Mouse (Mus musculus): Measurements from ENCODE around the gene Dab1. TPM values are rescaled to one million over a fixed set of nuclear protein-coding genes. Genes with fewer than 3 reads are reported as not detected.

Gene Dab1
- polyA plus RNA-seq, 1 experiment from 2014 or later: not detected

DNA sequence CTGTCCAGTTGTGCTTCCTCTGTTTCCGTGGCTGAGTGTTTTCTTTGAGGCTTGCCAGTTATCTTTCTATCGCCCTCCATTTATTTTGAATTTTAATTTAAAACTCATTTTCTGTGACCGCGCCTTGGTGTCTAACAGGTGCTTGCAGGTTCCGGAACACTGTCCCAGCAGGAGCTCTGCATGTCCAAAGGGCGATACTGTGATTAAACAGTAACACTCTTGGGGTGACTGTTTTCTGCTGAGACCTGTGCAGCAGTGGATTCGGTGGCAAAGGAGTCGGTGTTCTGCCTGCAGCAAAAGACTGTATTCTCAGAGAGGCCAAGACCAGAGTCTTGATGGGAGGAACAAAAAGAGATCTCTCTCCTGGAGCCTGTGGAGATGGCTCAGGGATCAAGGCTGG is 1006.2 kb downstream of the Dab1 start:
- 92% methylated on average over 8 of the region's 8 CpGs for WGBS (ENCODE audit: missing documents)

DNA sequence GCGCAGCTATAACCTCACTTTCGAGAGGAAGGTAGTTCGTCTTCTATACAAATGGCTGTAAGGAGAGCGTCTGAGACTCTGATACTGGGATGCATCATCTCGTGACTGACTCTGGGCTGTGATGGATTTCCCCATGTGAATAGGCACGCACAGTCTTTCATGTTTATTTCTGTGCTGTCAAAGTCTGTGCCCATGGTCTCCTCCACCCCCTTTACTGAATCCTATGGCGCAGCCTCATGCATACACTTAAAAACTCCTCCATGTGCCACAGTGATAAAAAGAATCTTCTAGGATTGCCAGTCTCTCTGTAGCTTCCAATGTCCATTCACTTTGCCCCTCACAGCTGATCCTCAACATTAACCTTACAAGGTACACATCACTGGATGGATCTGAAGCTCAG is 1009.5 kb downstream of the Dab1 start:
- H3K27ac ChIP-seq: no peak overlapping the region
- H3K79me2 ChIP-seq (ENCODE audit: inconsistent target): no peaks in the 10 kb centered on the region
- 94% methylated on average over 7 of the region's 7 CpGs for WGBS (ENCODE audit: missing documents)
- H3K36me3 ChIP-seq (ENCODE audit: inconsistent target): no peaks in the 10 kb centered on the region
- H3K4me3 ChIP-seq (ENCODE audit: inconsistent target): no peak overlapping the region

More for the DNA sequence above, 1006.2 kb downstream of the Dab1 start:
- Histone ChIP-seq H3K27ac (no peak overlapping the region), H3K4me3 (ENCODE audit: inconsistent target) (no peak overlapping the region), H3K36me3 (ENCODE audit: inconsistent target) (no peaks in the 10 kb centered on the region), H3K79me2 (ENCODE audit: inconsistent target) (no peaks in the 10 kb centered on the region)

DNA sequence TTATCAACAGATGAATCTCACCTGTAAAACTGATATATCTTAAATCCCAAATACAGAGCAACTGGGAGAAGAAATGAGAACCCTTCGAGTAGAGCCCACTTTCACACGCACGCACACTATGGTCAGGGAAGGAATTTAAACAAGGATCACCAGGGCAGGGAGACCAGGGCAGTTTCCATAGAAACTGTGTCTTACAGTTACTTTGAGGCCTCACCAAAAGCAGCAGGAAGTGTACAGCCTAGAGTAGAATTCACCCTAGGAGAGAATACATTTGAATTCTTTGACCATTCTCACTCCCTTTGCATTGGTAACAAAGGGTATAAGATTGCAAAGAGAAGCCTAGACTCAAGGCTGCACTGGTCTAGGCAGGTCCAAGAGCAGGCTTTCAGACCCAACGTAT is 1017.9 kb downstream of the Dab1 start:
- WGBS (ENCODE audit: missing documents): 92% methylated on average over 4 of the region's 4 CpGs
- no peaks in the 10 kb centered on the region for H3K36me3 ChIP-seq (ENCODE audit: inconsistent target)

DNA sequence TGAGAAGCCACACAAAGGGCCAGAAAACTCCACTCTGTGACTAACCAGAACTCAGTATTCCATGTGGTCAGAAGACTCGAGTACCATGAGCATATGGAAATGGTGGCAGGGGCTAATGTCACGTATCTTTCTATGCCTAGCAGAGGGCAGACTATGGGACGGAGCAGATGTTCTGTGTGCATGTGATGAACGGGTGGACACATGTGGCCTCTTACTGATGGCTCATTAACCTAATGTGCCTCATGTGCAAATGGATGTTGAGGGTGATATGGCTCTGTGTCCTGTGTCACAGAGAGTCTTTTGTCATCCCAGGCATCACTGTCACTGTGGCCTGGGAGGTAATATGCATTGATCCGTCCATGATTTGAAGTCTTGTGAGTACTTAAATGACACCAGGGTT is 1021.5 kb downstream of the Dab1 start:
- WGBS (ENCODE audit: missing documents): 90% methylated on average over 5 of the region's 5 CpGs
- no peaks in the 10 kb centered on the region for H3K79me2 ChIP-seq (ENCODE audit: inconsistent target)
- no peak overlapping the region for H3K27ac ChIP-seq
- H3K36me3 ChIP-seq (ENCODE audit: inconsistent target): no peaks in the 10 kb centered on the region
- H3K4me3 ChIP-seq (ENCODE audit: inconsistent target): no peak overlapping the region

More for the DNA sequence above, 1017.9 kb downstream of the Dab1 start:
- Histone ChIP-seq H3K4me3 (ENCODE audit: inconsistent target) (no peak overlapping the region), H3K79me2 (ENCODE audit: inconsistent target) (no peaks in the 10 kb centered on the region), H3K27ac (no peak overlapping the region)

GRCm38 (mm10) chr4:104642761-104643469 is 1023.8 kb downstream of the Dab1 start:
- Histone ChIP-seq H3K79me2 (ENCODE audit: inconsistent target) (no peaks in the 10 kb centered on the region), H3K27ac (no peak overlapping the region), H3K36me3 (ENCODE audit: inconsistent target) (no peaks in the 10 kb centered on the region), H3K4me3 (ENCODE audit: inconsistent target) (no peak overlapping the region)
- 92% methylated on average over 8 of the region's 8 CpGs for WGBS (ENCODE audit: missing documents)

- Histone ChIP-seq H3K27ac (no peak overlapping the region), H3K36me3 (ENCODE audit: inconsistent target) (no peaks in the 10 kb centered on the region), H3K79me2 (ENCODE audit: inconsistent target) (no peaks in the 10 kb centered on the region), H3K4me3 (ENCODE audit: inconsistent target) (no peak overlapping the region)
- 66% methylated on average over 5 of the region's 6 CpGs for WGBS (ENCODE audit: missing documents)
These were observed 1024.6 kb downstream of the Dab1 start for GRCm38 (mm10) chr4:104643534-104644356.

DNA sequence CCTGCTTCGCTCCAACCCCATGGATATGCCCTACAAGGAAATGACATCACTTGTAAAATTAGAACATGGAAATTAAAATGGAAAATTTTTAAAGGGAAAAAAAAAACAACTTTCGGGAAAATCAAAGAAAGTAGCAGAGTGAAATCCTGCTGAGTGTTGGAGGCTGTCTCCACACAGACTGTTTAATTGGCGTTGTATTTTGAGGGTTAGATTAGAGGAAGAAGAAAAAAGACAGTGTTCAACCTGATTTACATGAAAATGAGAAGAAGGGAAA is 1025.1 kb downstream of the Dab1 start:
- WGBS (ENCODE audit: missing documents): 95% methylated on average over 3 of the region's 3 CpGs
- Histone ChIP-seq H3K27ac (no peak overlapping the region), H3K36me3 (ENCODE audit: inconsistent target) (no peaks in the 10 kb centered on the region), H3K4me3 (ENCODE audit: inconsistent target) (no peak overlapping the region), H3K79me2 (ENCODE audit: inconsistent target) (no peaks in the 10 kb centered on the region)

DNA sequence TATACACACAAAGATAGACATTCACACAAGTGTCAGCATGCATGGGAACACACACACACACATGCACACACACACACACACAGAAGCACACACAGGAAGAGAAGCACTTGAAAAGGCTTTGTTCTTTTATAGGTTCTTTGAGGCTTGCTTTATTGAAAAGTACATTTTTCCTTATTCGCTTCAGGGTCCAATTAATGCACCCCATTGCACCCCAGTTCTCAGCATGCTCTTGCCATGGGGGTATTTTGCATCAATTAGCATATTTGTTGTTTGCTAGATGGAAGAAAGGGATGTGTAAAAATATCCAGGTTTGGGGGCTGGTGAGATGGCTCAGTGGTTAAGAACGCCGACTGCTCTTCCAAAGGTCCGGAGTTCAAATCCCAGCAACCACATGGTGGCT is 1025.7 kb downstream of the Dab1 start:
- Histone ChIP-seq H3K27ac (no peak overlapping the region), H3K36me3 (ENCODE audit: inconsistent target) (no peaks in the 10 kb centered on the region), H3K79me2 (ENCODE audit: inconsistent target) (no peaks in the 10 kb centered on the region), H3K4me3 (ENCODE audit: inconsistent target) (no peak overlapping the region)
- 94% methylated on average over 4 of the region's 4 CpGs for WGBS (ENCODE audit: missing documents)

DNA sequence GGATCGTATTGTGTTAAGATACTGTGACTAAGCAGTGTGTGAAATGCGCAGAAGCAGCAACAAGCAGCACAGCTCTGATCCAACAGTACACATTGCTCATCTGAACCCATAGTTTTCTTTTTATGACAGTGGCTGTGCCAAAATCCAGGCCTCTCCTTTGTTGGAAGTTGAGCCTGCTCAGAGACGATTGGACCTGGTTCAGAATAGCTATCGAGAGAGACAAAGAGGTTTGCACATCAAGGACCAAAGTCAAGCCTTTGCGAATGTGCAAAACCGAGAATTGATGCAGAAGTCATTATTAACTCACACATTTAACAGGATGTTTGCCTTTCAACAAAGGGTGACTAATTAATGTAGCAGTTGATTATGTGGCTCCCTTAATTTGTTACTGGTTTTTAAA is 1032.6 kb downstream of the Dab1 start:
- Histone ChIP-seq H3K36me3 (ENCODE audit: inconsistent target) (no peaks in the 10 kb centered on the region), H3K27ac (no peak overlapping the region)
- 85% methylated on average over 6 of the region's 6 CpGs for WGBS (ENCODE audit: missing documents)

GRCm38 (mm10) chr4:104656728-104657127 is 1037.6 kb downstream of the Dab1 start:
- H3K36me3 ChIP-seq (ENCODE audit: inconsistent target): no peaks in the 10 kb centered on the region
- no peaks in the 10 kb centered on the region for H3K79me2 ChIP-seq (ENCODE audit: inconsistent target)
- no peak overlapping the region for H3K27ac ChIP-seq
- 97% methylated on average over 7 of the region's 7 CpGs for WGBS (ENCODE audit: missing documents)
- no peak overlapping the region for H3K4me3 ChIP-seq (ENCODE audit: inconsistent target)

More for the DNA sequence above, 1032.6 kb downstream of the Dab1 start:
- Histone ChIP-seq H3K4me3 (ENCODE audit: inconsistent target) (no peak overlapping the region), H3K79me2 (ENCODE audit: inconsistent target) (no peaks in the 10 kb centered on the region)

DNA sequence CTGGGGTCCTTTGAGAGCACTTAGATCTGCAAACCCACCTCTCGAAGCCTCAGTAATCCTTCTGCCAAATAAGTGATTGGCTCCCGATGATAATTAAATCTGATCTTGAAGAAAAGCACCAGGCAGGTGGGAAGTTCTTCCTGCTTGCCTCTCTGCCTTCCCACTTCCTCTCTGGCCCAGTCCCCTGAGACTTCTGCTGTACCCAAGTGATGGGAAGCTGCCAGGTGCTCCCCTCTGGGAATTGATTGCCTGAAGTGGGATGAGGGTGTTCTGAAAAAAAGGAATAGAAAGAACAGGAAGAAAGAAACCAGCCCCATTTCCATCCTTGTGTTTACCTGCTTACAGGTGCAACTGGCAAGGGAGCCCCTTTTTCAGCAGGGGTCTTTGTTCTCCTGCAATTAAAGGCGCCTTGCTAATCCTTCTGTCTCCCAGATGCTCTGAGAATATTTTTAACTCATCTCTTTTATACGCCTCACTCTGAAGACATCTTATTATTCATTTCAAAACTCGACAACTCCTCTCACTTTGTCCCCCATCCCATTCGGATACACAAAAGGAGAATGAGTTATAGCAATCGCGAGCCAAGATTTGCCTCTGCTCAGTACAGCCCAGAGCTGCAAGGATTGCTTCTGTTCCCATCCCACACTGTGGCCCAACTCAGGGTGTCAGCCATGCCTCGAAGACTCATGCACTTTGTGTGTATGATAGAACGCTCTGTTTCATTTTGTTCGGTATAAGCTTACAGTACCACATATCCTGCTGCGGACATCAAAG is 1043.9 kb downstream of the Dab1 start:
- Histone ChIP-seq H3K36me3 (ENCODE audit: inconsistent target) (no peaks in the 10 kb centered on the region), H3K27ac (no peak overlapping the region), H3K79me2 (ENCODE audit: inconsistent target) (no peaks in the 10 kb centered on the region), H3K4me3 (ENCODE audit: inconsistent target) (no peak overlapping the region)
- WGBS (ENCODE audit: missing documents): 84% methylated on average over 12 of the region's 12 CpGs

GRCm38 (mm10) chr4:104665553-104665952 is 1046.4 kb downstream of the Dab1 start:
- Histone ChIP-seq H3K4me3 (ENCODE audit: inconsistent target) (no peak overlapping the region), H3K79me2 (ENCODE audit: inconsistent target) (no peaks in the 10 kb centered on the region), H3K27ac (no peak overlapping the region), H3K36me3 (ENCODE audit: inconsistent target) (no peaks in the 10 kb centered on the region)

- Histone ChIP-seq H3K36me3 (ENCODE audit: inconsistent target) (no peaks in the 10 kb centered on the region), H3K27ac (no peak overlapping the region), H3K4me3 (ENCODE audit: inconsistent target) (no peak overlapping the region), H3K79me2 (ENCODE audit: inconsistent target) (no peaks in the 10 kb centered on the region)
- 92% methylated on average over 10 of the region's 10 CpGs for WGBS (ENCODE audit: missing documents)
These were observed 1047.8 kb downstream of the Dab1 start for GRCm38 (mm10) chr4:104666831-104667551.

DNA sequence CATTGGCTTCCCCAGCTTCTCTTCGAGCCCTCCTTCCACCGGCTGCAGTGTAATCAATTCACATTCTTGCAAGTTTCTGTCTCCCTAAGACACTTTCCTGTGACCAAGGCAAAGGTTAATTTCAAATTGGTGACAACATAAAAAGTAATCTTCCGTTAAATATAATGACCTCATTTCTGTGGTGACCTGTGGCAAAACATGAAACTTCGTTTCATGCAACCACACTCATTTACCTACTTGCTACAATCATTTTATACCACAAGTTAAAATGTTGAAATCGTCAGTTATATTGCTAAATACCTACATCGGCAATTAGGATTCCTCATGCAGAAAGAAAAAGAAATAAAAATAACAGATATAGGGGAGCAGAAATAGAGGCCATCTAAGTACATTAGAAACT is 1048.9 kb downstream of the Dab1 start:
- Histone ChIP-seq H3K4me3 (ENCODE audit: inconsistent target) (no peak overlapping the region), H3K79me2 (ENCODE audit: inconsistent target) (no peaks in the 10 kb centered on the region), H3K27ac (no peak overlapping the region), H3K36me3 (ENCODE audit: inconsistent target) (no peaks in the 10 kb centered on the region)
- WGBS (ENCODE audit: missing documents): 47% methylated on average over 6 of the region's 6 CpGs
